Mouse (Mus musculus): ENCODE results near the gene Rimkla. TPM values are rescaled to one million over a fixed set of nuclear protein-coding genes. Genes with fewer than 3 reads are reported as not detected.

Rimkla gene
- 24.0 and 28.1 TPM in 2 replicates for polyA plus RNA-seq (2015; fragmentation: Nextera tagmentation; extraction: Ambion mirVana)

GRCm38 (mm10) chr4:119492291-119492932 is at the start of gene Rimkla:
Gene Rimkla (minus strand): TSS chr4:119492628.

GRCm38 (mm10) chr4:119539031-119539824 is 46.8 kb upstream of the Rimkla start, which contains the start of gene Frg2f1:
Gene Frg2f1 (minus strand): TSS chr4:119539529.

GRCm38 (mm10) chr4:119536615-119537014 is 44.2 kb upstream of the Rimkla start, which contains the start of gene Foxj3:
Gene Foxj3 (plus strand): TSS chr4:119537004.

GRCm38 (mm10) chr4:119422294-119422964 is 70.0 kb downstream of the Rimkla start, which contains the start of the genes Ppcs and Zmynd12:
Gene Ppcs (minus strand): TSS chr4:119422420.
Gene Zmynd12 (plus strand): TSS chr4:119422814.

Other genes with a start within 250 kb of the Rimkla start
- 5.6 and 6.3 TPM in 2 replicates for gene Cldn19, start 237.2 kb downstream of the Rimkla start, polyA plus RNA-seq (2015; fragmentation: Nextera tagmentation; extraction: Ambion mirVana)
- gene Ybx1, start 198.0 kb downstream of the Rimkla start, polyA plus RNA-seq (2015; fragmentation: Nextera tagmentation; extraction: Ambion mirVana), result 978 and 1,085 TPM in 2 replicates
- gene Ppih, start 172.1 kb downstream of the Rimkla start, polyA plus RNA-seq (2015; fragmentation: Nextera tagmentation; extraction: Ambion mirVana), result 42.3 and 44.7 TPM in 2 replicates
- 21.9 and 24.6 TPM in 2 replicates for gene Ccdc30, start 77.1 kb downstream of the Rimkla start, polyA plus RNA-seq (2015; fragmentation: Nextera tagmentation; extraction: Ambion mirVana)
- gene Ppcs, start 70.2 kb downstream of the Rimkla start, polyA plus RNA-seq (2015; fragmentation: Nextera tagmentation; extraction: Ambion mirVana), result 28.1 and 34.0 TPM in 2 replicates
- gene Zmynd12, start 69.8 kb downstream of the Rimkla start, polyA plus RNA-seq (2015; fragmentation: Nextera tagmentation; extraction: Ambion mirVana), result 0.40 and 0.64 TPM in 2 replicates
- 19.8 and 20.1 TPM in 2 replicates for gene Foxj3, start 44.4 kb upstream of the Rimkla start, polyA plus RNA-seq (2015; fragmentation: Nextera tagmentation; extraction: Ambion mirVana)
- 13.7 and 14.6 TPM in 2 replicates for gene Frg2f1, start 46.9 kb upstream of the Rimkla start, polyA plus RNA-seq (2015; fragmentation: Nextera tagmentation; extraction: Ambion mirVana)
- gene Guca2a, start 145.1 kb upstream of the Rimkla start, polyA plus RNA-seq (2015; fragmentation: Nextera tagmentation; extraction: Ambion mirVana), result not detected in 2 replicates
- not detected in 2 replicates for gene Guca2b, start 166.3 kb upstream of the Rimkla start, polyA plus RNA-seq (2015; fragmentation: Nextera tagmentation; extraction: Ambion mirVana)
- gene Hivep3, start 241.2 kb upstream of the Rimkla start, polyA plus RNA-seq (2015; fragmentation: Nextera tagmentation; extraction: Ambion mirVana), result 17.0 and 19.9 TPM in 2 replicates

Measured in neural tube, postnatal 0 days (tissue).